Mouse (Mus musculus) gastrocnemius, adult 8-10 months (tissue): ENCODE data around the gene Nvl. TPM values are rescaled to one million over a fixed set of nuclear protein-coding genes. Genes with fewer than 3 reads are reported as not detected.

Experiments
- DNase-seq, 2 experiments: peaks; one replicate each; pipeline ENCODE4 v3.0.0; 2022; ENCODE audit warnings: low spot score in 2 of 2
- total RNA-seq, 4 experiments: library from RNA; stranded (reverse); gene quantifications; 2 replicates each; pipeline ENCODE4 v1.2.4; 2022

The Nvl gene
- total RNA-seq, 4 experiments from 2014 or later = 7.6 to 8.8 (median 8.4) TPM

- DNase-seq = no peak
These were observed 74.3 kb downstream of the Nvl start for GRCm38 (mm10) chr1:181069671-181070070.

GRCm38 (mm10) chr1:181068344-181068743 lies 75.7 kb downstream of the Nvl start:
- no peak for DNase-seq

GRCm38 (mm10) chr1:181064648-181065047 lies 79.4 kb downstream of the Nvl start:
- no peak for DNase-seq

- no peak for DNase-seq
These were observed 80.0 kb downstream of the Nvl start for GRCm38 (mm10) chr1:181063991-181064390.

GRCm38 (mm10) chr1:181061784-181062485 lies 82.1 kb downstream of the Nvl start:
- no peak for DNase-seq

GRCm38 (mm10) chr1:181052898-181053297 lies 91.1 kb downstream of the Nvl start:
- DNase-seq = no peak

- no peak for DNase-seq
These were observed 93.1 kb downstream of the Nvl start, which contains the start of gene 9130409I23Rik for GRCm38 (mm10) chr1:181050937-181051336. Gene 9130409I23Rik, plus strand, starts transcription at chr1:181051237.

- DNase-seq = no peak
These were observed 94.6 kb downstream of the Nvl start for GRCm38 (mm10) chr1:181049328-181049842.

- DNase-seq = no peak
These were observed 96.5 kb downstream of the Nvl start for GRCm38 (mm10) chr1:181047520-181047919.

GRCm38 (mm10) chr1:181039652-181040051 lies 104.4 kb downstream of the Nvl start:
- no peak for DNase-seq

GRCm38 (mm10) chr1:181037623-181038022 lies 106.4 kb downstream of the Nvl start:
- DNase-seq = no peak

Other genes with a start within 250 kb of the Nvl start
- 10 to 100 TPM in 3 of 4 experiments, 1 to 10 TPM in 1; 9.3 to 11.4 (median 10.8) TPM for gene Pycr2, start 239.9 kb downstream of the Nvl start, total RNA-seq
- under 1 TPM in 3 of 4 experiments, not detected in 1; 0.19 to 0.34 (median 0.24) TPM for gene Lefty1, start 209.2 kb downstream of the Nvl start, total RNA-seq
- gene Tmem63a, start 201.9 kb downstream of the Nvl start, total RNA-seq = 10 to 100 TPM; 14.9 to 18.2 (median 16.2) TPM
- gene Ephx1, start 123.3 kb downstream of the Nvl start, total RNA-seq = 10 to 100 TPM; 14.5 to 20.7 (median 16.2) TPM
- gene 9130409I23Rik, start 93.0 kb downstream of the Nvl start, total RNA-seq = not detected
- 10 to 100 TPM; 36.5 to 43.7 (median 42.3) TPM for gene Cnih4, start 489 bp upstream of the Nvl start, total RNA-seq
- 100 to 1,000 TPM in 1 of 4 experiments, 10 to 100 TPM in 3; 91.5 to 100 (median 92.8) TPM for gene Wdr26, start 67.8 kb upstream of the Nvl start, total RNA-seq
- gene Cnih3, start 208.4 kb upstream of the Nvl start, total RNA-seq = not detected